Mouse (Mus musculus) cerebellum, adult 2 months (tissue): ENCODE results near the gene Prkcb.

Experiments used
- CTCF ChIP-seq: fragments of 200-500 bp; IDR thresholded peaks from 2 replicates; pipeline ENCODE4 v1.5.1; 2011; ENCODE audit warnings: low read depth, mild to moderate bottlenecking, control low read depth, low read length, moderate library complexity, borderline replicate concordance; ENCODE audit not compliant: insufficient read depth
- POLR2A ChIP-seq: fragments of 200-500 bp; IDR thresholded peaks from 2 replicates; pipeline ENCODE4 v1.6.1; 2011; ENCODE audit warnings: low read length, control low read depth, borderline replicate concordance; ENCODE audit not compliant: insufficient read depth

- no peak for TF ChIP-seq CTCF
- no peak for TF ChIP-seq POLR2A
Observed at GRCm38 (mm10) chr7:122367303-122368007, 78.9 kb downstream of the Prkcb start.
